Mouse (Mus musculus): ENCODE data around the gene Sde2.

DNA sequence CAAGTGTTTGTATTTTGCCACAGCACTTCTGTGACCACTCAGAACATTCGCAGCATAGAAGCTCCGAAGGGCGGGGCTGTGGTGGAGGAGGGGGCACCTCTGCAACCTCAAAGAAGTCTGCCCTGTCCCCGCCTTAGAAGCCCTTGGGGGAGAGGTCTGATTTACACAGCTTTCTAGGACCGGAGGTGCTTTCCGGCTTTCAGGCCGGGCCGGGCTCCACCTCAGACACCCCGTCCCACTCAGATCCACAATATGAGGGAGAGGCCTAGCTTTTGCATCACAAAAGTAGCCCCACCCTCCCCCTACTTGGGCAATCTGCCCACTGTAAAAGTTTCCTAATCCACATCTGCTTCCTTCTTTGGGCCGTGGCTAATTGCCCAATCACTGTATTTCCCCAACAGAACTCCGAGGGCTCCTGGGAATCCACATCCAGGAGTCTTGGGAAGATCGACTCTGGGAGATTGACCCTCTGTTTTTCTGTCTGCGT, 37.7 kb downstream of the Sde2 start:
- TF ChIP-seq CTCF (IDR thresholded peaks at IDR 0.05; ENCODE audit: low read depth) (no peak), EP300 (optimal IDR thresholded peaks at IDR 0.05) (no peak)
